Mouse (Mus musculus) intestine, postnatal 0 days (tissue): Measurements from ENCODE around the gene Rasgrf1. TPM values are rescaled to one million over a fixed set of nuclear protein-coding genes. Genes with fewer than 3 reads are reported as not detected.
A peak's percentile ranks its signal among the peaks of the same experiment; 100 is the strongest.
"Not testable (repeated sequence)": the region's sequence is repeated elsewhere in the genome, so short reads cannot be mapped to it uniquely, and the experiment has no call there.

Experiments used
- ATAC-seq: fragments of 200-750 bp; cut with Nextera tagmentation; 2 replicates; pipeline ENCODE4 v1.8.0; 2017; ENCODE audit warnings: mild to moderate bottlenecking, moderate TSS enrichment, moderate library complexity
- H3K27ac ChIP-seq: fragments of 300-500 bp; sonication (generic); 2 replicates; pipeline ENCODE4 v1.5.1; 2014; ENCODE audit warnings: mild to moderate bottlenecking, low read depth, low read length, moderate library complexity
- H3K27me3 ChIP-seq: fragments of 300-500 bp; sonication (generic); replicated peaks from 2 replicates; pipeline ENCODE4 v1.6.1; 2014; ENCODE audit warnings: low read length, mixed read lengths; ENCODE audit not compliant: control insufficient read depth, insufficient read depth
- H3K36me3 ChIP-seq: fragments of 300-500 bp; sonication (generic); 2 replicates; pipeline ENCODE4 v1.6.1; 2014; ENCODE audit warnings: mild to moderate bottlenecking, moderate library complexity; ENCODE audit not compliant: control insufficient read depth, insufficient read depth
- H3K4me1 ChIP-seq: fragments of 300-500 bp; sonication (generic); replicated peaks from 2 replicates; pipeline ENCODE4 v1.6.1; 2014; ENCODE audit warnings: antibody characterized with exemption, low read length, mixed read lengths; ENCODE audit not compliant: control insufficient read depth, insufficient read depth
- H3K4me2 ChIP-seq: fragments of 300-500 bp; sonication (generic); replicated peaks from 2 replicates; pipeline ENCODE4 v1.6.1; 2014; ENCODE audit warnings: low read depth, mild to moderate bottlenecking, moderate library complexity
- H3K4me3 ChIP-seq: fragments of 300-500 bp; sonication (generic); 2 replicates; pipeline ENCODE4 v1.5.1; 2014; ENCODE audit warnings: low read depth, low read length
- H3K9ac ChIP-seq: fragments of 300-500 bp; sonication (generic); 2 replicates; pipeline ENCODE4 v1.6.1; 2014; ENCODE audit warnings: mild to moderate bottlenecking, low read depth, low read length
- H3K9me3 ChIP-seq: fragments of 300-500 bp; sonication (generic); 2 replicates; pipeline ENCODE4 v1.6.1; 2016; ENCODE audit warnings: mixed run types; ENCODE audit not compliant: control insufficient read depth
- CTCF ChIP-seq: sonication (generic); IDR thresholded peaks from 2 replicates; pipeline ENCODE4 v1.5.1; 2016; ENCODE audit warnings: low read depth, mild to moderate bottlenecking, control low read depth, antibody characterized with exemption, moderate library complexity
- WGBS: fragments of 180-500 bp; shearing (Covaris S2); extraction: QIAGEN DNeasy Blood & Tissue Kit; methylation state at CpG from one replicate; pipeline ENCODE4 v1.1.7; 2014; 5-methylcytosine and 5-hydroxymethylcytosine counted together
- polyA plus RNA-seq: library from polyadenylated mRNA; unstranded; fragments of >200 nt; fragmentation: Nextera tagmentation; extraction: Ambion mirVana; gene quantifications from 2 replicates; pipeline ENCODE4 v1.2.1, GENCODE M21; 2015

Gene Rasgrf1
- polyA plus RNA-seq, 1 experiment from 2014 or later, result not detected

- no peaks in the 10 kb centered on the region for H3K4me1 ChIP-seq
- no peak overlapping the region for H3K4me2 ChIP-seq
- H3K9me3 ChIP-seq, result no peaks in the 10 kb centered on the region
- H3K9ac ChIP-seq, result no peak overlapping the region
- no peak overlapping the region for H3K4me3 ChIP-seq
- no peak overlapping the region for H3K27ac ChIP-seq
- H3K27me3 ChIP-seq, result no peaks in the 10 kb centered on the region
- ATAC-seq, result no peak
- no peak for TF ChIP-seq CTCF
- no peaks in the 10 kb centered on the region for H3K36me3 ChIP-seq
- 69% methylated on average over 9 of the region's 9 CpGs for WGBS
These were observed 150.3 kb downstream of the Rasgrf1 start for GRCm38 (mm10) chr9:90059828-90060573.

DNA sequence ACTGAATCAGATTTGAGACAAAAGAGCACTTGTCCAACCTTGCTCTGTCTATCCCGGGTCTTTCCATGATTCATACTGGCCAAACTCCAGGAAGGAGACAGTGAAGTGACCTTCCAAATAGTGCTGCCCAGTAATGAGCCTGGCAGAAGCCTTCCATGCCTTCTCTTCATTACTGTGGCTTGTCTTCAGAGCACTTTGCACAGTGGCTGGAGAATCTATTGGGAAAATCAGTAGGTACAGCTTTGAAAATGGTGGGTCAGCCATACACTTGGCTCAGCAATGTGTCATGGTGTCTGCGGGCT lies 150.8 kb downstream of the Rasgrf1 start:
- H3K9me3 ChIP-seq, result no peaks in the 10 kb centered on the region
- no peaks in the 10 kb centered on the region for H3K4me1 ChIP-seq
- no peak overlapping the region for H3K4me2 ChIP-seq
- H3K36me3 ChIP-seq, result no peaks in the 10 kb centered on the region
- ATAC-seq, result no peak
- no peak overlapping the region for H3K9ac ChIP-seq
- WGBS, result 78% methylated on average over 2 of the region's 2 CpGs
- no peaks in the 10 kb centered on the region for H3K27me3 ChIP-seq
- H3K27ac ChIP-seq, result no peak overlapping the region
- TF ChIP-seq CTCF, result no peak
- no peak overlapping the region for H3K4me3 ChIP-seq

DNA sequence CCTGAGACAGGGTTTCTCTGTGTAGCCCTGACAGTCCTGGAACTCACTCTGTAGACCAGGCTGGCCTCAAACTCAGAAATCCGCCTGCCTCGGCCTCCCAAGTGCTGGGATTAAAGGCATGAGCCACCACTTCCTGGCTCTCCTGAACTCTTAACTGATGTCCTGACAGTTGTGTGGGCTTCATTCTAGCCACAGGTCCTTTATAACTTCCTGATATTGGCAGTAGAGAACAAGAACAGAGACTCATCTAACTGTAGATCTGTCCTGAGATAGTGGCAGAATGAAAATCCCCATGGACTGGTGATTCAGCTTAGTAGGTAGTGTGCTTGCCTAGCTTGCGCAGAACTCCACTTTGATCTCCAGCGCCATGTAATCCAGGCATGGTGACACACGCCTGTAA lies 151.2 kb downstream of the Rasgrf1 start:
- H3K36me3 ChIP-seq, H3K9ac ChIP-seq, H3K9me3 ChIP-seq, H3K4me1 ChIP-seq, H3K27me3 ChIP-seq, H3K4me2 ChIP-seq, ATAC-seq, H3K27ac ChIP-seq, H3K4me3 ChIP-seq: not testable (repeated sequence)
- 93% methylated on average over 5 of the region's 5 CpGs for WGBS

GRCm38 (mm10) chr9:90067341-90067740 lies 157.6 kb downstream of the Rasgrf1 start:
- no peak overlapping the region for H3K4me2 ChIP-seq
- no peaks in the 10 kb centered on the region for H3K4me1 ChIP-seq
- no peak overlapping the region for H3K9ac ChIP-seq
- H3K27ac ChIP-seq, result no peak overlapping the region
- no peak for ATAC-seq
- no peak overlapping the region for H3K4me3 ChIP-seq
- no peaks in the 10 kb centered on the region for H3K27me3 ChIP-seq
- no peak for TF ChIP-seq CTCF
- WGBS, result 69% methylated on average over 2 of the region's 2 CpGs
- no peaks in the 10 kb centered on the region; the same call in 1 of the 2 replicates for H3K36me3 ChIP-seq
- H3K9me3 ChIP-seq, result no peaks in the 10 kb centered on the region

GRCm38 (mm10) chr9:90068786-90069185 lies 159.1 kb downstream of the Rasgrf1 start:
- no peak overlapping the region for H3K27ac ChIP-seq
- no peak for TF ChIP-seq CTCF
- no peak overlapping the region for H3K4me3 ChIP-seq
- no peaks in the 10 kb centered on the region for H3K9me3 ChIP-seq
- no peaks in the 10 kb centered on the region for H3K27me3 ChIP-seq
- H3K4me2 ChIP-seq, result no peak overlapping the region
- 66% methylated on average over 6 of the region's 6 CpGs for WGBS
- H3K36me3 ChIP-seq, result no peaks in the 10 kb centered on the region; the same call in 1 of the 2 replicates
- H3K9ac ChIP-seq, result no peak overlapping the region
- no peaks in the 10 kb centered on the region for H3K4me1 ChIP-seq
- no peak for ATAC-seq

GRCm38 (mm10) chr9:90069485-90069884 lies 159.8 kb downstream of the Rasgrf1 start:
- no peak overlapping the region for H3K9ac ChIP-seq
- TF ChIP-seq CTCF, result no peak
- H3K27me3 ChIP-seq, result no peaks in the 10 kb centered on the region
- 50% methylated on average over 7 of the region's 7 CpGs for WGBS
- no peak overlapping the region for H3K27ac ChIP-seq
- peak; percentile 40 for ATAC-seq
- H3K36me3 ChIP-seq, result no peaks in the 10 kb centered on the region; the same call in 1 of the 2 replicates
- H3K9me3 ChIP-seq, result no peaks in the 10 kb centered on the region
- H3K4me3 ChIP-seq, result no peak overlapping the region
- no peaks in the 10 kb centered on the region for H3K4me1 ChIP-seq
- no peak overlapping the region for H3K4me2 ChIP-seq
